Mouse (Mus musculus) intestine, embryonic 14.5 days (tissue): Measurements from ENCODE around the gene Mcoln2. TPM values are rescaled to one million over a fixed set of nuclear protein-coding genes. Genes with fewer than 3 reads are reported as not detected.

Experiments
- ATAC-seq: fragments of 200-750 bp; cut with Nextera tagmentation; replicated peaks from 2 replicates; pipeline ENCODE4 v1.8.0; 2017; ENCODE audit warnings: low read depth, moderate number of reproducible peaks, moderate TSS enrichment, moderate library complexity; ENCODE audit not compliant: low FRiP score, low TSS enrichment
- DNase-seq: peaks from one replicate; pipeline ENCODE4 v3.0.0-alpha.2; 2018; ENCODE audit warnings: low spot score
- H3K27ac ChIP-seq: fragments of 300-500 bp; sonication (generic); 2 replicates; pipeline ENCODE4 v1.5.1; 2014; ENCODE audit warnings: low read depth, mild to moderate bottlenecking, control low read depth
- H3K27me3 ChIP-seq: fragments of 300-500 bp; sonication (generic); replicated peaks from 2 replicates; pipeline ENCODE4 v1.6.1; 2014; ENCODE audit warnings: low read length, control low read depth; ENCODE audit not compliant: control insufficient read depth, insufficient read depth
- H3K36me3 ChIP-seq: fragments of 300-500 bp; sonication (generic); 2 replicates; pipeline ENCODE4 v1.6.1; 2014; ENCODE audit warnings: low read length, control low read depth; ENCODE audit not compliant: control insufficient read depth, insufficient read depth
- H3K4me1 ChIP-seq: fragments of 300-500 bp; sonication (generic); replicated peaks from 2 replicates; pipeline ENCODE4 v1.6.1; 2014; ENCODE audit warnings: low read length, control low read depth, mixed read lengths; ENCODE audit not compliant: control insufficient read depth, insufficient read depth
- H3K4me2 ChIP-seq: fragments of 300-500 bp; sonication (generic); 2 replicates; pipeline ENCODE4 v1.6.1; 2014; ENCODE audit warnings: low read length
- H3K4me3 ChIP-seq: fragments of 300-500 bp; sonication (generic); 2 replicates; pipeline ENCODE4 v1.5.1; 2014; ENCODE audit warnings: low read depth, low read length, control low read depth, mixed read lengths
- H3K9ac ChIP-seq: fragments of 300-500 bp; sonication (generic); 2 replicates; pipeline ENCODE4 v1.6.1; 2014; ENCODE audit warnings: mild to moderate bottlenecking, low read length
- H3K9me3 ChIP-seq: fragments of 300-500 bp; sonication (generic); 2 replicates; pipeline ENCODE4 v1.6.1; 2016; ENCODE audit warnings: low read length, control low read depth; ENCODE audit not compliant: control insufficient read depth
- WGBS: fragments of 180-500 bp; shearing (Covaris S2); extraction: QIAGEN DNeasy Blood & Tissue Kit; methylation state at CpG from one replicate; pipeline ENCODE4 v1.1.7; 2014; 5-methylcytosine and 5-hydroxymethylcytosine counted together
- polyA plus RNA-seq: library from polyadenylated mRNA; unstranded; fragments of >200 nt; fragmentation: Nextera tagmentation; extraction: Ambion mirVana; gene quantifications from 2 replicates; pipeline ENCODE4 v1.2.1, GENCODE M21; 2014

The Mcoln2 gene
- polyA plus RNA-seq, 1 experiment from 2014 or later = 4.2 TPM

- ATAC-seq (no peak), DNase-seq (no peak)
These were observed 12.6 kb downstream of the Mcoln2 start for GRCm38 (mm10) chr3:146162197-146162596.

GRCm38 (mm10) chr3:146169356-146169755 is 19.7 kb downstream of the Mcoln2 start:
- Histone ChIP-seq H3K4me1 (no peaks in the 10 kb centered on the region), H3K4me3 (no peak overlapping the region), H3K4me2 (no peak overlapping the region), H3K9ac (no peak overlapping the region), H3K27ac (no peak overlapping the region), H3K27me3 (no peaks in the 10 kb centered on the region), H3K36me3 (no peaks in the 10 kb centered on the region), H3K9me3 (0 out of 2 replicates have a peak, but pooled peaks cover 5% of the 10 kb centered on the region)
- no peak for ATAC-seq
- 90% methylated on average over 4 of the region's 4 CpGs for WGBS
- DNase-seq = no peak

More at GRCm38 (mm10) chr3:146162197-146162596, 12.6 kb downstream of the Mcoln2 start:
- no peak overlapping the region for H3K4me3 ChIP-seq
- no peaks in the 10 kb centered on the region for H3K9me3 ChIP-seq
- H3K4me1 ChIP-seq = no peaks in the 10 kb centered on the region
- H3K9ac ChIP-seq = no peak overlapping the region
- H3K27me3 ChIP-seq = no peaks in the 10 kb centered on the region
- no peak overlapping the region for H3K4me2 ChIP-seq
- 79% methylated on average over 4 of the region's 4 CpGs for WGBS
- no peak overlapping the region for H3K27ac ChIP-seq
- no peaks in the 10 kb centered on the region for H3K36me3 ChIP-seq

- 79% methylated on average over 5 of the region's 5 CpGs for WGBS
These were observed 23.4 kb downstream of the Mcoln2 start for GRCm38 (mm10) chr3:146173030-146173429.

GRCm38 (mm10) chr3:146174215-146174614 is 24.6 kb downstream of the Mcoln2 start:
- 0 out of 2 replicates have a peak, but pooled peaks cover 5% of the 10 kb centered on the region for H3K9me3 ChIP-seq
- no peak overlapping the region for H3K4me2 ChIP-seq
- ATAC-seq = no peak
- DNase-seq = no peak
- no peaks in the 10 kb centered on the region for H3K36me3 ChIP-seq
- no peak overlapping the region for H3K27ac ChIP-seq
- no peaks in the 10 kb centered on the region for H3K4me1 ChIP-seq
- H3K4me3 ChIP-seq = no peak overlapping the region
- H3K9ac ChIP-seq = no peak overlapping the region
- H3K27me3 ChIP-seq = no peaks in the 10 kb centered on the region
- 80% methylated on average over 9 of the region's 9 CpGs for WGBS

More at GRCm38 (mm10) chr3:146173030-146173429, 23.4 kb downstream of the Mcoln2 start:
- no peak overlapping the region for H3K4me2 ChIP-seq
- H3K9ac ChIP-seq = no peak overlapping the region
- H3K4me3 ChIP-seq = no peak overlapping the region
- H3K27me3 ChIP-seq = no peaks in the 10 kb centered on the region
- H3K27ac ChIP-seq = no peak overlapping the region
- H3K36me3 ChIP-seq = no peaks in the 10 kb centered on the region
- no peaks in the 10 kb centered on the region for H3K4me1 ChIP-seq
- DNase-seq = no peak
- no peak for ATAC-seq
- H3K9me3 ChIP-seq = 0 out of 2 replicates have a peak, but pooled peaks cover 5% of the 10 kb centered on the region

GRCm38 (mm10) chr3:146177295-146177694 is 27.7 kb downstream of the Mcoln2 start:
- no peak for DNase-seq
- H3K36me3 ChIP-seq = no peaks in the 10 kb centered on the region
- ATAC-seq = no peak
- no peak overlapping the region for H3K9ac ChIP-seq
- H3K9me3 ChIP-seq = no peaks in the 10 kb centered on the region
- H3K27ac ChIP-seq = no peak overlapping the region
- no peaks in the 10 kb centered on the region for H3K27me3 ChIP-seq
- H3K4me1 ChIP-seq = no peaks in the 10 kb centered on the region
- WGBS = 74% methylated on average over 7 of the region's 7 CpGs
- H3K4me2 ChIP-seq = peak overlapping the region; percentile 56
- no peak overlapping the region for H3K4me3 ChIP-seq

GRCm38 (mm10) chr3:146177748-146178582 is 28.3 kb downstream of the Mcoln2 start:
- H3K4me3 ChIP-seq = peak overlapping the region; percentile 24
- no peaks in the 10 kb centered on the region for H3K4me1 ChIP-seq
- no peaks in the 10 kb centered on the region for H3K27me3 ChIP-seq
- DNase-seq (peak; percentile 91), ATAC-seq (peak; percentile 79)
- H3K9me3 ChIP-seq = no peaks in the 10 kb centered on the region
- H3K4me2 ChIP-seq = peak overlapping the region; percentile 56
- no peaks in the 10 kb centered on the region for H3K36me3 ChIP-seq
- H3K9ac ChIP-seq = peak overlapping the region; percentile 25; the same call in 1 of the 2 replicates
- 4% methylated on average over 16 of the region's 16 CpGs for WGBS
- H3K27ac ChIP-seq = no peak overlapping the region

GRCm38 (mm10) chr3:146180341-146180740 is 30.7 kb downstream of the Mcoln2 start:
- no peak overlapping the region for H3K9ac ChIP-seq
- H3K4me3 ChIP-seq = no peak overlapping the region
- ATAC-seq (no peak), DNase-seq (no peak)
- H3K36me3 ChIP-seq = no peaks in the 10 kb centered on the region
- H3K27me3 ChIP-seq = no peaks in the 10 kb centered on the region
- H3K4me2 ChIP-seq = no peak overlapping the region
- no peaks in the 10 kb centered on the region for H3K4me1 ChIP-seq
- H3K27ac ChIP-seq = no peak overlapping the region
- 39% methylated on average over 2 of the region's 2 CpGs for WGBS
- H3K9me3 ChIP-seq = no peaks in the 10 kb centered on the region

- 38% methylated on average over 3 of the region's 3 CpGs for WGBS
- H3K4me1 ChIP-seq = no peaks in the 10 kb centered on the region
- H3K4me2 ChIP-seq = no peak overlapping the region
These were observed 31.4 kb downstream of the Mcoln2 start for GRCm38 (mm10) chr3:146180986-146181385.

More at GRCm38 (mm10) chr3:146180986-146181385, 31.4 kb downstream of the Mcoln2 start:
- H3K9me3 ChIP-seq = no peaks in the 10 kb centered on the region
- no peaks in the 10 kb centered on the region for H3K36me3 ChIP-seq
- H3K9ac ChIP-seq = no peak overlapping the region
- ATAC-seq = no peak
- no peak overlapping the region for H3K27ac ChIP-seq
- no peaks in the 10 kb centered on the region for H3K27me3 ChIP-seq
- no peak overlapping the region for H3K4me3 ChIP-seq
- DNase-seq = peak; percentile 78
